Mouse (Mus musculus) layer of hippocampus, postnatal 10 days (tissue): ENCODE measurements around the gene Cyp2d10. TPM values are rescaled to one million over a fixed set of nuclear protein-coding genes. Genes with fewer than 3 reads are reported as not detected.

Experiments used
- DNase-seq, 2 experiments: peaks; one replicate each; pipeline ENCODE4 v3.0.0; 2021; ENCODE audit warnings: low spot score in 2 of 2
- microRNA-seq, 2 experiments: library from miRNA; unstranded; fragments of <30 nt; microRNA quantifications; one replicate each; pipeline ENCODE4 v1.2.0; 2021
- total RNA-seq, 2 experiments: library from RNA; stranded (reverse); gene quantifications; 2 replicates each; pipeline ENCODE4 v1.2.3; 2021

The Cyp2d10 gene
- total RNA-seq, 2 experiments from 2014 or later: 0.40 TPM; not detected in 1

GRCm38 (mm10) chr15:82362234-82362633, 44.8 kb downstream of the Cyp2d10 start:
- DNase-seq: peak in 1 of 2 experiments; percentile 6

- peak in 1 of 2 experiments; percentile 37 for DNase-seq
These were observed 45.5 kb downstream of the Cyp2d10 start for GRCm38 (mm10) chr15:82361459-82362018.

GRCm38 (mm10) chr15:82358431-82359260, 48.3 kb downstream of the Cyp2d10 start:
- no peak for DNase-seq

GRCm38 (mm10) chr15:82354126-82354945, 52.7 kb downstream of the Cyp2d10 start, which contains the start of gene Ndufa6:
Gene Ndufa6, minus strand, starts transcription at chr15:82354322.
- peak; percentile 97 to 98 for DNase-seq

GRCm38 (mm10) chr15:82353745-82354113, 53.3 kb downstream of the Cyp2d10 start:
- no peak for DNase-seq

- no peak for DNase-seq
These were observed 53.8 kb downstream of the Cyp2d10 start for GRCm38 (mm10) chr15:82353078-82353744.

Small RNA genes within 50 kb of the gene (microRNA-seq; reads per million reads assigned to microRNA genes)
- 0 reads per million in 2 experiments for gene Gm25990
- gene Gm27331: 0 reads per million in 2 experiments
- 0 reads per million in 2 experiments for gene Gm27622
- gene Mir7684: 0 reads per million in 2 experiments

Other genes starting within 250 kb of the Cyp2d10 start
- gene Shisa8, start 194.4 kb downstream of the Cyp2d10 start, total RNA-seq: 1 to 10 TPM; 2.0 to 3.1 TPM
- 1 to 10 TPM in 1 of 2 experiments, under 1 TPM in 1; 0.69 to 1.0 TPM for gene Tnfrsf13c, start 182.8 kb downstream of the Cyp2d10 start, total RNA-seq
- 1 to 10 TPM; 6.5 to 9.0 TPM for gene Cenpm, start 162.4 kb downstream of the Cyp2d10 start, total RNA-seq
- 10 to 100 TPM; 79.9 to 88.8 TPM for gene 1500009C09Rik, start 154.8 kb downstream of the Cyp2d10 start, total RNA-seq
- 100 to 1,000 TPM; 617 to 640 TPM for gene Sept3, start 132.3 kb downstream of the Cyp2d10 start, total RNA-seq
- under 1 TPM in 1 of 2 experiments, not detected in 1; 0.25 TPM for gene Wbp2nl, start 108.2 kb downstream of the Cyp2d10 start, total RNA-seq
- gene Naga, start 68.3 kb downstream of the Cyp2d10 start, total RNA-seq: 10 to 100 TPM; 36.9 to 43.3 TPM
- gene Pheta2, start 68.3 kb downstream of the Cyp2d10 start, total RNA-seq: 1 to 10 TPM in 1 of 2 experiments, under 1 TPM in 1; 0.80 to 1.1 TPM
- 100 to 1,000 TPM; 158 to 179 TPM for gene Smdt1, start 68.2 kb downstream of the Cyp2d10 start, total RNA-seq
- 100 to 1,000 TPM; 201 to 212 TPM for gene Ndufa6, start 52.9 kb downstream of the Cyp2d10 start, total RNA-seq
- 10 to 100 TPM; 18.8 to 19.5 TPM for gene Cyp2d22, start 26.9 kb downstream of the Cyp2d10 start, total RNA-seq
- not detected for gene Cyp2d11, start 13.2 kb downstream of the Cyp2d10 start, total RNA-seq
- not detected for gene Cyp2d9, start 26.2 kb upstream of the Cyp2d10 start, total RNA-seq
- not detected for gene Cyp2d12, start 147.9 kb upstream of the Cyp2d10 start, total RNA-seq
- not detected for gene Cyp2d34, start 213.8 kb upstream of the Cyp2d10 start, total RNA-seq